Mouse (Mus musculus) midbrain, embryonic 16.5 days (tissue): ENCODE data around the gene Vsnl1. TPM values are rescaled to one million over a fixed set of nuclear protein-coding genes. Genes with fewer than 3 reads are reported as not detected.

Experiments used
- ATAC-seq: fragments of 200-750 bp; cut with Nextera tagmentation; 2 replicates; pipeline ENCODE4 v1.8.0; 2017; ENCODE audit warnings: moderate TSS enrichment
- H3K27ac ChIP-seq: fragments of 300-500 bp; sonication (generic); 2 replicates; pipeline ENCODE4 v1.5.1; 2014; ENCODE audit warnings: mild to moderate bottlenecking, low read length, mixed read lengths
- H3K27me3 ChIP-seq: fragments of 300-500 bp; sonication (generic); 2 replicates; pipeline ENCODE4 v1.6.1; 2014; ENCODE audit warnings: low read depth, low read length, mixed read lengths; ENCODE audit not compliant: control insufficient read depth, insufficient read depth
- H3K36me3 ChIP-seq: fragments of 300-500 bp; sonication (generic); 2 replicates; pipeline ENCODE4 v1.6.1; 2014; ENCODE audit warnings: mild to moderate bottlenecking, low read length, moderate library complexity, mixed read lengths; ENCODE audit not compliant: control insufficient read depth, insufficient read depth
- H3K4me1 ChIP-seq: fragments of 300-500 bp; sonication (generic); 2 replicates; pipeline ENCODE4 v1.6.1; 2014; ENCODE audit warnings: mild to moderate bottlenecking, low read length, mixed read lengths; ENCODE audit not compliant: control insufficient read depth, insufficient read depth
- H3K4me2 ChIP-seq: fragments of 300-500 bp; sonication (generic); 2 replicates; pipeline ENCODE4 v1.6.1; 2014; ENCODE audit warnings: mild to moderate bottlenecking, low read length, mixed read lengths
- H3K4me3 ChIP-seq: fragments of 300-500 bp; sonication (generic); 2 replicates; pipeline ENCODE4 v1.5.1; 2014; ENCODE audit warnings: low read depth, mild to moderate bottlenecking, low read length, moderate library complexity, mixed read lengths
- H3K9ac ChIP-seq: fragments of 300-500 bp; sonication (generic); 2 replicates; pipeline ENCODE4 v1.6.1; 2014; ENCODE audit warnings: low read depth, low read length, mixed read lengths
- H3K9me3 ChIP-seq: fragments of 300-500 bp; sonication (generic); replicated peaks from 2 replicates; pipeline ENCODE4 v1.6.1; 2014; ENCODE audit warnings: mild to moderate bottlenecking, low read length, mixed read lengths; ENCODE audit not compliant: control insufficient read depth, poor library complexity, severe bottlenecking
- WGBS: fragments of 180-500 bp; shearing (Covaris S2); extraction: QIAGEN DNeasy Blood & Tissue Kit; methylation state at CpG from one replicate; pipeline ENCODE4 v1.1.7; 2014; 5-methylcytosine and 5-hydroxymethylcytosine counted together
- polyA plus RNA-seq: library from polyadenylated mRNA; unstranded; fragments of >200 nt; fragmentation: Nextera tagmentation; extraction: Ambion mirVana; gene quantifications from 2 replicates; pipeline ENCODE4 v1.2.1, GENCODE M21; 2015

The Vsnl1 gene
- polyA plus RNA-seq, 1 experiment from 2014 or later, result 145 TPM

DNA sequence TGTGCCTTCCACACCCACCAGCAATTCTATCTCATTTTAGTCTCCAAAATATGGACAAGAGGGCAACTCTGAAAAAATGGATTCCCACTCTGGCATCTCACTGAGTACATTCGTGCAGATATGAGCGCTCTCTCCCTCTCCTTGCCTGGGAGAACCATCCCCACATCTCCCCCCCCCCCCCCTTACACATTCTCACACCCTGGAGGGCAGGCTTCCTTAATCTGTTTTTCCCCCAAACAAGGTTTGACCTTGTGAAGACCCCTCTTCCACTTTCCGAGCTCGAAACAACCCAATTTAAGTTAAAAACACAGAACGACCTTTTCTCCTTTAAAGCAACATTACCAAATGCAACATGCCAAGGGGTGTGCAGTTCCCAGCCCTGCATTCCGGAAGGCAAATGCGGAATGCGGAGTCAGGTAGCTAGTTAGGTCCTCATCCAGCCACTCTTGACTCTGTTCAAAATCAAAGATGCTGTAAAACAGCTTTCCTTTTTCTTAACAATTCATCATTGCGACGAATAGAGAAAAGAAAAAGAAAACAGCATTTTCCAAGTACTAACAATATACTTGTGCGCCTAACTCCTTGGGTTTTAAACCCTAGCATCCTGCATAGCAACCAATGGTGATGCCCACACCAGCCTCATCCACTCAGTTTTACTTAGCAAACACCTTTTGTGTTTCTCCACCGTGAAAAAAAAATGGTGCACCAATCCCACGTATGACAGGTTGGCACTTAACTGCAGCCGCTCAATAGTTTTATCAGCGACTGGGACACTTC is 979 bp downstream of the Vsnl1 start:
- H3K27ac ChIP-seq, result peak overlapping the region; percentile 80

DNA sequence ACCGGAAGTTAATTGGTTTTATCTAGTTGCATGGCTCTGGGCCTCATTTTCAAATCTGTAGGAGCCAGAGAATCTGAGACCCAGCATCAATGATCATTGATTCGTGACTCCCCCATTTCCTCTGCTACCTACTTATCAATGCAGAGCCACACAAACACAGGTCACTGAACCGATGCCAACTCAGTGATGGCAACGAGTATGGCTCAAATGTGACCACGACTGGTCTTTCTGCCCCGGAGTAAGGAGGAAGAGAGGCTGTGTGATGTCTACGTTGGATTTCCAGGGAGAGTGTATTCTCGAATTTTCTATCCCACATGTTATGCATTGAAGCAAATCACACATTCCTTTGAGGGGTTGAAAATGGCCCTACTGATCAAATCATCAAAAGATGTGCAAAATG is 2.0 kb downstream of the Vsnl1 start:
- no peak for ATAC-seq
- Histone ChIP-seq H3K4me2 (peak overlapping the region; percentile 91), H3K9me3 (no peaks in the 10 kb centered on the region), H3K27me3 (no peaks in the 10 kb centered on the region), H3K4me1 (peaks cover 10% of the 10 kb centered on the region; the same call in 1 of the 2 replicates), H3K9ac (peak overlapping the region; percentile 65), H3K4me3 (peak overlapping the region; percentile 53), H3K27ac (peak overlapping the region; percentile 80), H3K36me3 (no peaks in the 10 kb centered on the region)
- 72% methylated on average over 8 of the region's 8 CpGs for WGBS

More for the DNA sequence above, 979 bp downstream of the Vsnl1 start:
- Histone ChIP-seq H3K4me2 (peak overlapping the region; percentile 91), H3K4me3 (peak overlapping the region; percentile 53), H3K27me3 (no peaks in the 10 kb centered on the region), H3K4me1 (peaks cover 10% of the 10 kb centered on the region; the same call in 1 of the 2 replicates), H3K9ac (peak overlapping the region; percentile 65), H3K9me3 (no peaks in the 10 kb centered on the region), H3K36me3 (no peaks in the 10 kb centered on the region)
- ATAC-seq, result peak; percentile 22; the same call in 1 of the 2 replicates
- WGBS, result 5% methylated on average over 15 of the region's 15 CpGs

DNA sequence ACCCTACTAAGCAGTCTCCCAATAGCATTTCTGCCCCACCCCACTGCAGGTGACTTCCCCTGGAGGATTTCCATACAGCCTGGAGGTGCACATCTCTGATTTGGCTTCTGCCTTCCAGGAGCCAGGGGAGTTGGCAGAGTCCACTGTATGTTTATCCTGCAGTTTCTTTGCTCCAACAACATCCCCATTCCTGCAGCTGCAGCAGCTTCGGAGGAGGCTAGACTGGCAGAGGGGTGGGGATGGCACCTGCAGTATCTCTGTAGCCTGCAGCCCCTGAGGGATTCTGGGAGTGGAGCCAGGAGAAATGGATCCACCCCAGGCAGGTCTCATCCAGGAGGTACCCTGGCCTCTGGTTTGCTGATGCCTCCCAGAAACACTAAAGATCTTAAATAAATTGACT is 2.7 kb downstream of the Vsnl1 start:
- WGBS, result 75% methylated on average over 1 of the region's 1 CpGs
- Histone ChIP-seq H3K36me3 (no peaks in the 10 kb centered on the region), H3K9ac (0 out of 2 replicates have a peak overlapping the region, but pooled peaks have one; percentile 34), H3K4me1 (peaks cover 10% of the 10 kb centered on the region; the same call in 1 of the 2 replicates), H3K27me3 (no peaks in the 10 kb centered on the region), H3K4me3 (no peak overlapping the region), H3K9me3 (no peaks in the 10 kb centered on the region), H3K4me2 (peak overlapping the region; percentile 48), H3K27ac (peak overlapping the region; percentile 33; the same call in 1 of the 2 replicates)
- no peak for ATAC-seq

DNA sequence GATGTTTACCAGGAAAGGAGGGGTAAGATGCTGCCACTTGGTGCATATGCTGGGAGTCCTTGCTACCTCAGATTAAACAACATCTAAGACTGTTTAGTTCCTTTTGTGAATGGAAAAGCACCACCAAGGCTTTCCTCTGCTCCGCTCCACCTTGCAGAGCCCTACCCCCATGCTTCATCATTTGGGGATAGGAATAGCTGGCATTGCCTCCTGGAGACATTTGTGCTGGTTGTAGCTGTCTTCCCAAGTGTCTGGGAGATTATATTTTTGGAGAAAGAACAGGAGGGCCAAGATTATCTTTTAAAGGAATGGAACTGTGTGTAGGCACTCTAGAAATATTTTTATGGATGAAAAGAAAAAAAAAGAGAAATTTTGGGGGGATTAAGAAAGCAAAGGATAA is 3.3 kb downstream of the Vsnl1 start:
- Histone ChIP-seq H3K27ac (no peak overlapping the region), H3K9ac (no peak overlapping the region), H3K4me3 (no peak overlapping the region), H3K36me3 (no peaks in the 10 kb centered on the region), H3K4me1 (peaks cover 10% of the 10 kb centered on the region; the same call in 1 of the 2 replicates), H3K9me3 (no peaks in the 10 kb centered on the region), H3K4me2 (peak overlapping the region; percentile 48; the same call in 1 of the 2 replicates), H3K27me3 (no peaks in the 10 kb centered on the region)
- ATAC-seq, result no peak
- WGBS, result 89% methylated on average over 1 of the region's 1 CpGs

DNA sequence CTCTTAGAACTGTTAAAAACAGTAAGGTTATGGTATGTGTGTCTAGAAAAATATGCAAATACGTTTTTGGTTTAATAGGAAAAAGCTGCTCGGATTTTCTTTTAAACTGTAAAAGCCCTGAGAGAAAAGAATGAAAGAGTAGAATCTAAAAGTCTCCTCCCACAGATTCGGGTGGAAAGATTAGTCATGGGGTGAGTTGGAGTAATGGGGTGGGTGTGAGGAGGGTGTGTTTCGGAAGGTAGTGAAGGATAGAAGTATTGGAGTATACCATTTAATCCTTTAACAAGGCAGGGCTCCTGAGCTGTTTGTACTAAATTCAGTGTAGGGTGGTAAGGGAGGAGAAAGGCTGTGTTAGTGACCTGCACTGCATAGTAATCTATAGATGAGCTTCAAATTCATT is 9.0 kb downstream of the Vsnl1 start:
- Histone ChIP-seq H3K27me3 (no peaks in the 10 kb centered on the region), H3K9me3 (no peaks in the 10 kb centered on the region), H3K4me3 (no peak overlapping the region), H3K27ac (no peak overlapping the region), H3K9ac (no peak overlapping the region), H3K4me1 (no peaks in the 10 kb centered on the region), H3K4me2 (no peak overlapping the region), H3K36me3 (no peaks in the 10 kb centered on the region)
- no peak for ATAC-seq
- 58% methylated on average over 4 of the region's 4 CpGs for WGBS

DNA sequence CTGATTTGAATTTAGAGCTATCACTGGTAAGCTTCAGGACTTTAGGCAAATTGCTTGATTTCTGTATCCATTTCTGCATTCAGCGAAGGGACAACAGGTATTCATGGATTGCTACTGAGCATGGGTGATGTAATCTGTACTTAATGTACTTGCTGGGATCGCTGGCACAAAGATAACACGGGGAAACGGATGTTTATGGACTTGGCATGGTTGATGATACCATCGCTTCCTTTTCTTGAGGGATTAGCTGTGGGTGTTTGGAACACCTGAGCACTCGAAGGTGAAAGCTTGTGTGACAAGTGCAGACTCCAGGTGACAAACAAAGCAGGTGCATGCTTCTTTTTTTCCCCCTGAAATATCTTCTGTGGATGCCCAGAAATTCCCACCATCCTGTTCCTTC is 18.3 kb downstream of the Vsnl1 start:
- no peaks in the 10 kb centered on the region for H3K4me1 ChIP-seq
- 83% methylated on average over 6 of the region's 6 CpGs for WGBS
- no peak for ATAC-seq

DNA sequence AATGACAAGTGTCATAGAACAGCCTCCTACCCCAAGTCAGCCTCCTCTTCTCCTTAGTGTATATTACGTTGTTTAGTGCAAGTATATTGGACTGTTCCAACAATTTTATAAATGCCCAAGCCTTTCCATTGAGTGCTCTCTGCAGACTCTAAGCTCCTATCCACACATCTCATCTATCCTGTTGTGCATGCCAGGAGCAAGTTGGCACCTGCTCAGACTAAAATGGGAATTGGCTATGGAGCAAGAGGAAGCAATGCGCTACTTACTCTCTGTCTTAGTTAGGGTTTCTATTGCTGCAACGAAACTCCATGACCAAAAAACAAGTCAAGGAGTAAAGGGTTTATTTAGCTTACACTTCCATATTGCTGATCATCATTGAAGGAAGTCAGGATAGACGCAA is 28.7 kb downstream of the Vsnl1 start:
- H3K36me3 ChIP-seq, result no peaks in the 10 kb centered on the region
- no peak overlapping the region for H3K4me3 ChIP-seq
- ATAC-seq, result no peak
- H3K4me1 ChIP-seq, result no peaks in the 10 kb centered on the region
- no peak overlapping the region for H3K27ac ChIP-seq
- H3K9ac ChIP-seq, result no peak overlapping the region
- H3K4me2 ChIP-seq, result no peak overlapping the region
- H3K9me3 ChIP-seq, result no peaks in the 10 kb centered on the region
- WGBS, result 91% methylated on average over 4 of the region's 4 CpGs
- H3K27me3 ChIP-seq, result no peaks in the 10 kb centered on the region

More for the DNA sequence above, 18.3 kb downstream of the Vsnl1 start:
- Histone ChIP-seq H3K9me3 (no peaks in the 10 kb centered on the region), H3K4me2 (no peak overlapping the region), H3K9ac (no peak overlapping the region), H3K27me3 (no peaks in the 10 kb centered on the region), H3K36me3 (no peaks in the 10 kb centered on the region), H3K4me3 (no peak overlapping the region), H3K27ac (no peak overlapping the region)

DNA sequence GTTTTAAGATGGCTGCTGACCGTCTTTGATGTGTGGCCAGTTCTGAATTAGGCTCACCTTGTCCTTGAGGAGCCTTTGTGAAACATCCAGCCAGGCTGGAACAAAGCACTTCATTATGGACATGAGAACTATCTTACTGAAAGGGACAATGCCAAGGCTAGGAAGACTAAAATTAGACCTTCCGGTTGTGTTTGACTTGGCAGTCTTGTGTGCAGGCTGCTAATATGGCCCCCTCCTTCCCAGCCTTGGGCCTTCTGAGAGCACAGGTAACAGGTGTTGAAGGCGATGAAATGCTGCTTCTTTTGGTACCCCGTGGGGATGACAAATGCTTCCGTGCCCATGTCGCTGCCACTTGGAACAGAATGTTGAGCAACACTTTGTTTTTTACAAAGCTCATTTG is 37.6 kb downstream of the Vsnl1 start:
- H3K36me3 ChIP-seq, result no peaks in the 10 kb centered on the region
- H3K9me3 ChIP-seq, result no peaks in the 10 kb centered on the region
- H3K9ac ChIP-seq, result no peak overlapping the region
- no peaks in the 10 kb centered on the region for H3K4me1 ChIP-seq
- no peak overlapping the region for H3K4me3 ChIP-seq
- H3K27ac ChIP-seq, result no peak overlapping the region
- no peak overlapping the region for H3K4me2 ChIP-seq
- no peaks in the 10 kb centered on the region for H3K27me3 ChIP-seq
- 95% methylated on average over 6 of the region's 6 CpGs for WGBS
- no peak for ATAC-seq

DNA sequence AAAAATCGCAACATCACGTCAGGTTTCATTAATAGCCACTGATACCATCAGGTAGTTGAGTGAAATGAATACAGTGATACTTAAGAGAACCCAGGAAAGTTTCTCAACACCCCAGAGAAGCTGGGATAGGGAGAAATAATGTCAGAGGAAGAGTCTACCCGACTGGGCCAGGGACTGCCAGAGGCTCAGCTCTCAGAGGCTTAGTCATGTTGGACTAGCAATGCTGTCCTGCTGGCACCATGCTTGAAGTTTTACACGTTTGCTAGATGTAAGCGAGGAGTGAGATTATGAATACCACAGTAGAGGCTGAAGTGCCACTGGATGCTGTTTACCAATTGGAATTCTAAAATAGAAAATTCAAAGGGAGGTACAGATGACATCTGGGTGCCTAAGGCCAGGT is 39.4 kb downstream of the Vsnl1 start:
- Histone ChIP-seq H3K4me1 (no peaks in the 10 kb centered on the region), H3K27ac (no peak overlapping the region), H3K4me3 (no peak overlapping the region), H3K9me3 (no peaks in the 10 kb centered on the region), H3K9ac (no peak overlapping the region), H3K27me3 (no peaks in the 10 kb centered on the region), H3K4me2 (no peak overlapping the region), H3K36me3 (no peaks in the 10 kb centered on the region)
- WGBS, result 85% methylated on average over 5 of the region's 5 CpGs
- no peak for ATAC-seq
